Mouse (Mus musculus) bone marrow, adult 2 months (tissue): ENCODE results near the gene Tbx10. TPM values are rescaled to one million over a fixed set of nuclear protein-coding genes. Genes with fewer than 3 reads are reported as not detected.
A peak's percentile ranks its signal among the peaks of the same experiment; 100 is the strongest.
"Not testable (repeated sequence)": the region's sequence is repeated elsewhere in the genome, so short reads cannot be mapped to it uniquely, and the experiment has no call there.

ENCODE experiments used
- H3K27ac ChIP-seq: fragments of 200-500 bp; 2 replicates; pipeline ENCODE4 v1.5.1; 2012; ENCODE audit warnings: low read depth, mild to moderate bottlenecking, control low read depth, inconsistent platforms, low read length; ENCODE audit not compliant: control insufficient read depth, poor library complexity, insufficient read depth
- H3K4me1 ChIP-seq: fragments of 200-500 bp; 2 replicates; pipeline ENCODE4 v1.6.1; 2011; ENCODE audit warnings: low read length; ENCODE audit not compliant: control insufficient read depth, insufficient read depth
- H3K4me3 ChIP-seq: fragments of 200-500 bp; replicated peaks from 2 replicates; pipeline ENCODE3; 2011; ENCODE audit warnings: mild to moderate bottlenecking, low read depth, low read length, control low read depth; ENCODE audit not compliant: control insufficient read depth
- CTCF ChIP-seq: fragments of 200-500 bp; IDR thresholded peaks from 2 replicates; pipeline ENCODE4 v1.5.1; 2011; ENCODE audit warnings: low read length, control low read depth; ENCODE audit not compliant: control insufficient read depth, insufficient read depth
- POLR2A ChIP-seq: fragments of 200-500 bp; IDR thresholded peaks from 2 replicates; pipeline ENCODE4 v1.6.1; 2011; ENCODE audit warnings: low read depth, mild to moderate bottlenecking, control low read depth, low read length, borderline replicate concordance; ENCODE audit not compliant: control insufficient read depth
- WGBS: fragments of 180-500 bp; shearing (Covaris S2); methylation state at CpG from one replicate; pipeline ENCODE4 v1.1.7; 2018; 5-methylcytosine and 5-hydroxymethylcytosine counted together
- polyA plus RNA-seq: library from polyadenylated mRNA; stranded (reverse); fragments of >200 nt; gene quantifications from 2 replicates; pipeline ENCODE4 v1.2.4, GENCODE M21; 2011; ENCODE audit warnings: low replicate concordance; ENCODE audit not compliant: missing spikeins, insufficient read depth, insufficient read length

The Tbx10 gene
- polyA plus RNA-seq, 1 experiment, result not detected

DNA sequence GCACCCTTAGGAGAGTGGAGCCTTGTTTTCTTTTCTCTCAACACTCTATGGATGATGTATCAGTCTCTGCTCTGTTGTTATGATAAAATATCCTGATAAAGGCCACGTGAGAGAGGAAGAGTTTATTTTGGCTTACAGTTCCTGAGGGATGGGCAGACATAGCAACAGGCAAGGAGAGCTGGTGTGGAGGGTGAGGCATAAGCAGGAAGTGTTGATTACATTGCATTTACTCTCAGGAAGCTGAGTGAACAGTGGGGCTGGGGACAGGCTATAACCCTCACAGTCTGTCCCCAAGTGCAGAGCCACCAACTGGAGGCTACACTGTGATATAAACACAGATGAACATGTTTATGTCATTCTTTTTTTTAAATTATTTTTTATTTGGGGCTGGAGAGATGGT lies 40.5 kb upstream of the Tbx10 start:
- H3K27ac ChIP-seq, result no peak overlapping the region
- TF ChIP-seq CTCF (no peak), POLR2A (no peak)
- H3K4me3 ChIP-seq, result no peak overlapping the region
- WGBS, result 37% methylated on average over 1 of the region's 1 CpGs
- peaks cover 5% of the 10 kb centered on the region; the same call in 1 of the 2 replicates for H3K4me1 ChIP-seq

DNA sequence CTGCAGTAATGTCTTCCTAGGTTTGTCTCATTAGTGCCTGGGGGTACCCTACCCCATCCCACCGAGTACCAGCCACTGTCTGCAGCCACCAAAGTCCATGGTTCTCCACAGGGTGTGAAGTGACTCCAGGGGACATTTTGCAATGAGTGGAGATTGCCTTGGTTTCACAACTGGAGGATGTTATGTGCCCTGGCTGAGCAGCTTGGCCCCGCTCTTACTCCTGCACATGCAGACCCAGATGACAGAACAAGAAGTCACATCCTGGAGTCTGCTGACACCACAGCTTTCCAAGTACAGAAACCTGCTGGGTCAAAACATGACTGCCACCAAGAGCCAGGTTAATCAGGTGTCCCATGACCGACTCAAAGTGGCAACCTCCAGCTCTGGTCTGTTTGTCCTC lies 37.5 kb upstream of the Tbx10 start:
- H3K4me1 ChIP-seq, result peaks cover 5% of the 10 kb centered on the region; the same call in 1 of the 2 replicates
- no peak overlapping the region for H3K4me3 ChIP-seq
- no peak for TF ChIP-seq POLR2A
- TF ChIP-seq CTCF, result no peak
- WGBS, result 49% methylated on average over 3 of the region's 3 CpGs
- no peak overlapping the region for H3K27ac ChIP-seq

DNA sequence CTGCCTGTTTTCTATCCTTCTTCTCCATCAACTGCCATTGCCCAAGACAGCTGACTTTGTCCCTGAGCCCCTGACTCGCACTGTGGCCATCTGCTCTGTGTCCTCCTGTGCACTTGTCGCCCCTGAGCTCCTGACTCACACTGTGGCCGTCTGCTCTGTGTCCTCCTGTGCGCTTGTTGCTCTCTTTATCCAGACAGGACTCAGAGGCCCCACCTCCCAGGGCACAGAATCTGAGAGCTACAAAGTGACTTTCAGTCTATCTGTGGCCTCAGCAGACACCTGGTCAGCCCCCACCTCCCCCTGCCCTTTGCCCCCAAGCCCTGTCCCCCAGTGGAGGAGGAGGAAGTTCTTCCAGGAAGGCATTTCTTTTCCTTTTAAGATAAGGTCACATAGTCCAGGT lies 36.7 kb upstream of the Tbx10 start:
- WGBS, result 68% methylated on average over 4 of the region's 4 CpGs
- Histone ChIP-seq H3K4me3 (no peak overlapping the region), H3K27ac (no peak overlapping the region), H3K4me1 (peaks cover 5% of the 10 kb centered on the region; the same call in 1 of the 2 replicates)
- no peak for TF ChIP-seq CTCF
- no peak for TF ChIP-seq POLR2A

DNA sequence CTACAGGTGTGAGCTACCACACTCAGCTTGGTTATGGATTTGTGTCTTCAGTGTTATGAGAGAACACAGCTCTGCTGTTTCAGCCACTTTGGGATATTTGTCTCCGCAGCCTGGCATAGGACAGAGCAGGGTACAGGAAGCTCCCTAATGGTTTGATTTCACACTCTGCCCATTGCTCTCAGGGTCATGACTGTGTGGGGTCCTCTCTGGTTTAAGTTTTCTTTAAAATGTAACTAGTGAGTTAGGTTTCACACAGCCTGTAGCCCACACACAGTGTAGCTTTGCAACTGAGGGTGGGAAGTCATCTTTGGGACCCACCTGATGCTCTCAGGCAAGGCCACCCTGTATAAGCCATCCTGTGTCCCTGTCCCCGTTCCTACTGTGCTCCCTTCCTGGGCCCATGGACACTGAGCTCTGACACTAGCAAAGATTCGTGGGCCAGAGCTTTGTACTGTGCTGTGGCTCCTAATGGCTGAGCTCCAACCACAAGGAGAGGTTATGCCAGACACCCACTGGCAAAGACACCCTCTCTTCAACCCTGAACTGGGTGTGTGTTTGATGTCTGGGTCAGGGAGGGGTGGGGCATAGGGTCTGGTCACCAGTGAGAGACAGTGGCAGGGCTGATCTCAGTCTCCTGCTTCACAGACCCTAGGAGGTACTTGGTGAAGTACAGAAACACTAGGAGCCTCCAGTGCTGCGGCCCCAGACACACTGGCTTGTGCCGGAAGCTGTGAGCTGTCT lies 35.1 kb upstream of the Tbx10 start:
- WGBS, result 73% methylated on average over 5 of the region's 5 CpGs
- H3K27ac ChIP-seq, result not testable (repeated sequence)

DNA sequence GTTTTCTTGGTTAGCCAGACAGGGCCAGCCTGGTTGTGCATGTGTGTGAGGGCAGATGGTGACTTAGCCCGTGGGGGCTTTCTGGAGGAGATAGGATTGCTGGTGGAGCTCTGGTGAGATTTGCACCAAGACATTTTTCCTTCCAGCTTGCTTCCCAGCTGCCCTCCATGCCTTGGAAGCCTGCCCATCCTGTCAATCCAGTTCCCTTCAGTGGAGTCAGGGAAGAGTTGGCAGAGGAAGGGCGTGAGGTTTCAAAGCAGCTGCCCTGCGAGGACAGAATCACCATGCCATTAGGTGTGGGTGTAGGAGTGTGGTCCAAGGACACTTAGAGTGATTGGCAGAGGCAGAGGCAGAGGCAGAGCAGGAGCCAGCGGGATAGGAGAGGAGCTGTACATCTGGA lies 34.1 kb upstream of the Tbx10 start, which contains the start of gene Aldh3b3:
Gene Aldh3b3, plus strand, starts transcription at position 176 of the 400 bp plus-strand sequence.
- TF ChIP-seq POLR2A (no peak), CTCF (no peak)
- no peak within 1 kb of the TSS for H3K4me3 ChIP-seq
- peaks cover 2% of the 10 kb centered on the region; the same call in 1 of the 2 replicates for H3K4me1 ChIP-seq
- H3K27ac ChIP-seq, result no peak within 1 kb of the TSS
- WGBS, result 72% methylated on average over 4 of the region's 4 CpGs

More for the DNA sequence above, 35.1 kb upstream of the Tbx10 start:
- H3K4me1 ChIP-seq, H3K4me3 ChIP-seq: not testable (repeated sequence)

DNA sequence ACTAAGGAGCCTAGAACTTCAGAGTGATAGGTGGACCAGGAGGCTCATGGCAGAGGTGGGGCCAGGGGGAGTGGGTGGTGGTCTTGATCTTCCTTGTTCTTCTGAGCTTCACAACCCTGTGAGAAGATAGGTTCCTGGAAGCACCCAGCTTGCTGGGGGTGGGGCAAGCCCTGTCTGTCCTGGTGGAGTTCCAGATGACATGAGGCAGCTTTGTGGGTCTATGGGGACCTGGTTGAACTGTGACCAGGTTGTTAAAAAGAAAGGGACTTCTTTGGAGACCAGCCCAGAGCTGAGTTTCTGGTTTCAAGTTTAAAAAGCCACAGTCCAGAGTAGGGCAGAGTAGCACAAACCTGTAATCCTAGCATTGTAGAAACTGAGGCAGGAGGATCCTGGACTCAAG lies 33.5 kb upstream of the Tbx10 start:
- H3K4me1 ChIP-seq, result peaks cover 3% of the 10 kb centered on the region; the same call in 1 of the 2 replicates
- no peak for TF ChIP-seq POLR2A
- TF ChIP-seq CTCF, result no peak
- H3K4me3 ChIP-seq, result no peak overlapping the region
- no peak overlapping the region for H3K27ac ChIP-seq

DNA sequence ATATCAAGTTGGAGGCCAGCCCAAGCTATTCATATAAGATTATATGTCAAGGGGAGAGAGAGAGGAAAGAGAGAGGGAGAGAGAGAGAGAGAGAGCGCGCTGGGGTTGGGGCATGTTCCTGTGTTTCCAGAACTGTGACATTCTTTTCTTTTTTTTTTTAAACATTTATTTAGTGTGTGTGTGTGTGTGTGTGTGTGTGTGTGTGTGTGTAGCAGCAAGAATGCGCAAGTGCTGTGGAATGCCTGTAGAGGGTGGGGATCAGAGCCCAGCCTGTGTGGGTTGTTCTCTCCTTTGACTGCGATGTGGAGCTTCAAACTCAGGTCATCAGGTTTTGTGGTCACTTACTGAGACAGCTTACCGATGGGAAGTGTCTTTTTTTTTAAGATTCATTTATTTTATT lies 32.3 kb upstream of the Tbx10 start:
- no peak overlapping the region for H3K27ac ChIP-seq
- TF ChIP-seq CTCF (no peak), POLR2A (no peak)
- 72% methylated on average over 5 of the region's 5 CpGs for WGBS
- H3K4me3 ChIP-seq, result no peak overlapping the region
- H3K4me1 ChIP-seq, result peaks cover 2% of the 10 kb centered on the region; the same call in 1 of the 2 replicates

DNA sequence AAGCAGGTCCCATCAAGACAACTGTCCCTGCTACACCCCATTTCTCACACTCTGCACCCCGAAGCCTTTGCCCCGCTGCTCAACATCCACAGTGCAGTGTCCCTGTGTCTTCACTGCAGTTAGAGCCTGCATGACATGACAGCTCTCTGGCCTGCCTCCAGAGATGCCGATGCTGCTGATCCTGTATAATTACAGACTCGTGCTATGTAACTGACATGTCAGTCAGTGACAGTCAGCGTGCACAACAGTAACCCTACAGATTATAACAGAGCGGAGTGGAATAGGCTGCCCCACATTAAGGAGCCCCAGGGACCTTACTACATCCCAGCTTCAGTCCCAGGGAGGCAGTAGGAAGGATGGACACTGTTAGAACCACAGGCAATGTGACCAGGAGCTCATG lies 30.7 kb upstream of the Tbx10 start:
- H3K4me1 ChIP-seq, H3K4me3 ChIP-seq, H3K27ac ChIP-seq: not testable (repeated sequence)
- 85% methylated on average over 6 of the region's 6 CpGs for WGBS

DNA sequence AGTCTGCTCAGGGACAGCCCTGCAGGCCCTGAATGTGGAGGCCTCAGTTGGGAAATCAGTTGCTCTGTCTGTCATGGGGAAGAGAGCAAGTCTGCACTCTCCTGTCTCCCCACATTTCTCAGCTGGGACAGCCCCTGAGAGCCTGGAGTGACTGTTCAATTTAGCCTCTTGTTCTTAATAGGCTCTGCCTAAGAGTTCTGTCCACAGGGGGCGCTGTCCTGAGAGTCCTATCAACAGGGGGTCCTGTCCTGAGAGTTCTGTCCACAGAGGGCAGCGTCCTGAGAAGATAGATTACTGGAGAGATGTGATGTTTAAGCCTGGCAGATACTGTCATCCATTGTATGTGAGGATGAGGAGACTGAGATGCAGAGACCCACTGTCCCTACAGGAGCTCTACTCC lies 30.1 kb upstream of the Tbx10 start:
- peaks cover 1% of the 10 kb centered on the region; the same call in 1 of the 2 replicates for H3K4me1 ChIP-seq
- no peak overlapping the region for H3K4me3 ChIP-seq
- WGBS, result 26% methylated on average over 2 of the region's 2 CpGs
- H3K27ac ChIP-seq, result no peak overlapping the region
- TF ChIP-seq CTCF (peak; percentile 34; the same call in 1 of the 2 replicates), POLR2A (no peak)
